Mouse (Mus musculus) lung, postnatal 25 days (tissue): ENCODE data around the gene Wdr5b.
"Not testable (repeated sequence)": the region's sequence is repeated elsewhere in the genome, so short reads cannot be mapped to it uniquely, and the experiment has no call there.

Source experiments
- DNase-seq: peaks from one replicate; pipeline ENCODE4 v3.0.0; 2022; ENCODE audit warnings: low spot score

Wdr5b gene

DNA sequence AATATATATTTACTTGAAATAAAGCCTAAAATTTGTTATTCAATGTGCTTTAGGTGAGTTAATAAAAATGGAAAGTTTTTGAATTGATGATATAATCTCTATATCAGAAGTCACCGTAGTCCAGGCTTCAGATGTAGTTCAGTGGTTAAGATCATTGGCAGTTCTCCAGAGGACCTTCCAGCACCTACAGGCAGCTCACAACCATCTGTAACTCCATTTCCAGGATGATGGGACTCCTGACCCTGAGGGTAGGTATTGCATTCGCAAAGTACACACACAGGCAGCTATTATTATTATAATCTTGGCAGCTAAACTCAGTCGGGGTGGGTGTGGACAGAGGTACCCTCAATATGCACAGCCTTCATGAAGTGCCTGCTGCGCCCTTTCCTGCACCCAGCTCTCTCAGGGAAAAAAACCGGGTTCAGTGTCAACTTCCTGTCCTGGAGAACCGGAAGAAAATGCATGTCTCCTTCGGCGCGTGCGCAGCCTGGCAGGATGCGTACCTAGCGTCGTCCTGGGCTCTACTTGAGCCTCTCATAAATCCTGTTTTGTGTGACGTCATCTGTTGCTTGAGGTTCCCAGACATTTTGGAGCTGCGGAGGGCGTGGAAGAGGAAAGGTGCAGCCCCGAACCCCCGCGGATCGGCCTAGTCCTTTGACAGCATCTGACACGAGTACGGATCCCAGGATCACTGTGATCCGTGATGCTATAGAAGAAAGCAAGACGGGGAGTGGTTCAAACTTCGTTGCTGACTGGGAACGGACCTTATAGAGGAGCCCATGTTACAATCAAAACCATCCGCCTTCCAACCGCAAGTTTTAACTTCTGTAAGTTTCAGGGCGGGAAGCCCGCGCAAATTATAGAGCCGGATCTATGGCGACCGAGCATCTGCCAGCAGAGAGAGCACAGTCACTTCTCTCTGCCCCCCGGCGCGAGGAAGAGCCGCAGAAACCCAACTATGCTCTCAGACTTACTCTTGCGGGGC is at the start of gene Wdr5b:
Gene Wdr5b, plus strand, starts transcription at position 551 of the 985 bp plus-strand sequence.
- peak; percentile 97 for DNase-seq

DNA sequence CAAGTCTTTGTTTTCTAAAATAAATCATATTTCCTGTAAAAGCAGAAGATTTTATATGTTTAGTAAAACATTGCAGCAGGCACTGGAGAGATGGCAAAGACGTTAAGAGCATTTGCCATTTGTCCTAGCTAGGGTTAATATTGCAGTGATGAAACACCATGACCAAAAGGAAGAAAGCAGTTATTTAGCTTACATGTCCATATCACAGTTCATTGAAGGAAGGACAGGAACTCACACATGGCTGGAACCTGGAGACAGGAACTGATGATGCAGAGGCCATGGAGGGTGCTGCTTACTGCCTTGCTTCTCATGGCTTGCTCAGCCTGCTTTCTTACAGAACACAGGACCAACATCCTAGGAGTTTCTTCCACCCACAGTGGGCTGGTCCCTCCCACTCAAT is 48.6 kb upstream of the Wdr5b start:
- DNase-seq = no peak

DNA sequence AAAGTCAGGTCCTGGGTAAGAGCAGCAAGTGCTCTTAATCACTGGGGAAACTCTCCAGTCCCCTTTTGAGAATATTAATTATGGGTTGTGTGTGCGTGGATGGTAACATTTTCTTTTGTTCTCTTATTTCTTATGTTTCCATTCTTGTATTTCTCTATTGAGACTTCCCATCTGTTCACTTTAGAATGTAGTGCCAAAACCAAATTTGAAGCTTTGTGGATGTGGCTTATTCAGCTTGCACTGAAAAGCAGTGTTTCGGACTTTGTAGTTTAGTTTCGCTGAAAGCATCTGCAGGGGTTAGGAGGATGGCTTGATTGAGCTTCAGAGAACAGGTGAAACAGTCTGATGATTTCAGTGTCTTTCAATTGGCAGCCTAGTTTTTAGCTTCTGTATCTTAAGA is 47.7 kb upstream of the Wdr5b start:
- no peak for DNase-seq

DNA sequence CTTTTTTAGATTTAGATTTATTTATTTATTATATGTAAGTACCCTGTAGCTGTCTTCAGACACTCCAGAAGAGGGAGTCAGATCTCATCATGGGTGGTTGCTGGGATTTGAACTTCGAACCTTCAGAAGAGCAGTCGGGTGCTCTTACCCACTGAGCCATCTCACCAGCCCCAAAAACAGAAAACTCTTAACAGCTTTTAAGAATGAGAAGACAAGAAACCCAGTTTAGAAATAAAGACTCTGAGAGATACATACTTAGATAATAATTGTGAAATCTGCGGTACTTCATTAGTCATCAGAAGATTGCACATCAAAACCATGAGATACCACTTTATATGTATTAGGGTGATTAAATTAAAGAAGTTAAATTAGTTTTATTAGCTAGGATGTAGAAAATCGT is 42.1 kb upstream of the Wdr5b start:
- not testable (repeated sequence) for DNase-seq

DNA sequence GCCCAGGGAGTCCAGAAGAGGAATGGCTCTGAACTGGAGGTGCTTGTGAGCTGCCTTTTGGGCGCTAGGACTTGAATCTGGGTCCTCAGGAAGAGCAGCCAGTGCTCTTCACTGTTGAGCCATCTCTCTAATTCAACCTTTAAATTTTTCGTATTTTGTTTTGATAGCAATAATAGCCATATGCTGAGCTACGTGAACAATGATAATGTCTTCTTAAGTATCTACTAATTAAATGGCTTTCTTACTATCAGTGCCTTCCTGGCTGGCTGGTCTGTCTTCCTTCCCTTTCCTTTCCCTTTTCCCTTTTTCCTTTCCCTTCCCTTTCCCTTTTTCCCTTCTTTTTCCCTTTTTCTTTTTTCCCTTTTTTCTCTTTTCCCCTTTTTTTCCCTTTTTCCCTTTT is 32.6 kb upstream of the Wdr5b start:
- no peak for DNase-seq

DNA sequence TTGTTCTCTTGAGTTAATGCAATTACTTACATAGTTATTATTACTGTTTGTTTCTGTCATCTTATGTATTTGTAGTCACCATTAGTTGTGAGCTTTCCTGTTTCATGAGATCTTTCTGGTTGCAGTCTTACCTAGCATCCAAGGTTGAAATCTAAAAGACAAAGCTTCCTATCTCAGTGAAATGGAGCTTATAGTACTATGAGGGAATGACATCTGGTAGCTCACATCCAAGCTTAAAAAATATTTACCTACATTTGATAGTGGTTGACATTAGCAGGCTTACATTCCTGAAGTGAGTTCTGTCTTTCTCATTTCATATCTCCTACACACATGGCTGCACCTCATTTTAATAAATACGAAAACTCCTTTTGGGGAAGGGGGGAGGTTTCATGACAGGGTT is 24.7 kb upstream of the Wdr5b start:
- DNase-seq = no peak

DNA sequence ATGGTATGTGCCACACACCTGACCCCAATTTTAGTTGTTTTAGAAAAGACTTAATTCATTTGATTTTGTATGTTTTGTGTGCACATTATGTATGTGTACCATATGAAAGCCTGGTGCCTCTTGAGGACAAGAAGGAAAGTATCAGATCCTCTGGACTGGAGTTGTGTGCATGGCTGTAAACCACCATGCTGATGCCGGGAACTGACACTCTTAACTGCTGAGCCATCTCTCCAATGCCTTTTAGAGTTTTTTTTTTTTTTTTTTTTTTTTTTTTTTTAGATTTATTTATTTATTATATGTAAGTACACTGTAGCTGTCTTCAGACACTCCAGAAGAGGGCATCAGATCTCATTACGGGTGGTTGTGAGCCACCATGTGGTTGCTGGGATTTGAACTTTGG is 12.9 kb upstream of the Wdr5b start:
- not testable (repeated sequence) for DNase-seq

DNA sequence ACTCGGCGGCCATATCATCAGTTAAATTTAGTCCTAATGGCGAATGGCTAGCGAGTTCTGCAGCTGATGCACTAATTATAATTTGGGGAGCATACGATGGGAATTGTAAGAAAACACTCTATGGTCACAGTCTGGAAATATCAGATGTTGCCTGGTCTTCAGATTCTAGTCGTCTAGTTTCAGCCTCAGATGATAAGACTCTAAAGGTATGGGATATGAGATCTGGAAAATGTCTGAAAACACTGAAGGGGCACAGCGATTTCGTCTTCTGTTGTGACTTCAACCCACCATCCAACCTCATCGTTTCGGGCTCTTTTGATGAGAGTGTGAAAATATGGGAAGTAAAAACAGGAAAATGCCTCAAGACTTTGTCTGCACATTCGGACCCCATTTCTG is 633 bp downstream of the Wdr5b start:
- no peak for DNase-seq

DNA sequence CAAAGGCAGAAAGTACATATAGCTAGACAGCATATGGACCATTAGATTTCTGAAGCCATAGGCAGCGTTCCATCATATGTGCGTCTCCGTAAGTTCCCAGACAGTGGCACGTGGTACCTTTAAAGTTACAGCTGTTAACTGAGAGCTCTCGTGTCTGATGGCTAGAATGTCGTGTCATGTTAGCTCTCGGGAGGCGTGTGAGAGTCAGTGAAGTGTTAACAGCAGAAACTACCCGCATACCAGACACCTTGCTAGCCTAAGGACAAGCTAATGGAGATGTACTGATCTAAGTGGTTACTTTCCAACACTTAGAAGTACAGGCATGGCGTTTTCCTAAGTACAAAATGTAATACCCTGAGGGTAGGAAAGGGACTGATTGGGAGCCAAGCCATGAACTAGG is 2.1 kb downstream of the Wdr5b start:
- DNase-seq = no peak

DNA sequence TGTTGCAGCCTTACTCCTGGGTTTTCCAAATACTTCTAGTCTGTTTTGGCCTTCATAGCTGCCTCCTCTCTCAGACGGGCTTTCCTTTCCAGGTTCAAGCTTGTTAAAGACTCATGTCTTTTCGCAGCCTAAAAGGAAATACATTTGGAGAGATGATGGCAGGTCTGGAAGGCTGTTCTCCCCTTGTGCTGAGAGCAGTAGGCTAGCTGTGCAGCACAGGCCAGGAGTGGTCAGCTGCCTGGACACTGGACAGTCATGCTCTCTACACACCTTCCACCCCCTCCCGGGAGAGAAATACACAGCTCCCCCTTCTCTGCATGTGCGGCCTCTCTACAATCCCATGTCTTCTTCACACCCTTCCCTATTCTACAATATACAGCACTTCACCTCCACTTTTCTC is 3.0 kb downstream of the Wdr5b start:
- no peak for DNase-seq

DNA sequence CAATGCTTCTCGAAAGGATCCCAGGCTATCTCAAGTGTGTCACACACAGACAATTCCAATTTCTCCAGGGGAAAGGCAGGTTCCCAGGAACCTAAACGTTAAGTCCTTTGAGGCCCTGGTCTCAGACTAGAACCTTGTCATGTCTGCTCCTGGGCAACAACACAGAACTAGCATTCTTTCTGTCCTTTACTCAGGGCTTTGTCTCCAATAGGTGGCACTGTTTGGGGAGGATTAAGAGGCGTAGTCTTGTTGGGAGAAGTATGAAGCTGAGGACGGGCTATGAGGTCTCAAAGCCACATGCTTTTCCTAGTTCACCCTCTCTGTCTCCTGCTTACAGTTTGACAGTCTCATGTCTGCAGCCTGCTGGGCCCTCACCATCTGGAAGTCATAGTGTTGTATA is 6.5 kb downstream of the Wdr5b start:
- no peak for DNase-seq

DNA sequence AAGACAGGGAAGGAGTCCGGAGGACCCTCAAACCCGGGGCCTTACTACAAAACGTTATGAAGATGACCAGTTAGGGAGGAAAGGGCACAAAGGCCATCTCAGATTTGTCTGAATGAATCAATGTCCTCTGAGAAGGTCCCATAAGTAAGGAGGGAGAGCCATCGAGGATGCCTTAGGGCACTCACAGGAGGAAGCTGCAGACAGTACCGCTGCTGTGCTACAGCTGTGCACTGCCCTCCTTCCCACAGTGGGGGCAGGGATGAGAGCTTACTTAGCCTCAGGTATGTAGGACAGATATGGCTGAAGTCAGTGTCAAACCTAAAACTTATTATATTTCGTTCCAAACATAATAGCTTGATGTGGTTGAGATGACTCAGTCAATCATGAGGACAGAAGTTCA is 10.5 kb downstream of the Wdr5b start:
- no peak for DNase-seq

DNA sequence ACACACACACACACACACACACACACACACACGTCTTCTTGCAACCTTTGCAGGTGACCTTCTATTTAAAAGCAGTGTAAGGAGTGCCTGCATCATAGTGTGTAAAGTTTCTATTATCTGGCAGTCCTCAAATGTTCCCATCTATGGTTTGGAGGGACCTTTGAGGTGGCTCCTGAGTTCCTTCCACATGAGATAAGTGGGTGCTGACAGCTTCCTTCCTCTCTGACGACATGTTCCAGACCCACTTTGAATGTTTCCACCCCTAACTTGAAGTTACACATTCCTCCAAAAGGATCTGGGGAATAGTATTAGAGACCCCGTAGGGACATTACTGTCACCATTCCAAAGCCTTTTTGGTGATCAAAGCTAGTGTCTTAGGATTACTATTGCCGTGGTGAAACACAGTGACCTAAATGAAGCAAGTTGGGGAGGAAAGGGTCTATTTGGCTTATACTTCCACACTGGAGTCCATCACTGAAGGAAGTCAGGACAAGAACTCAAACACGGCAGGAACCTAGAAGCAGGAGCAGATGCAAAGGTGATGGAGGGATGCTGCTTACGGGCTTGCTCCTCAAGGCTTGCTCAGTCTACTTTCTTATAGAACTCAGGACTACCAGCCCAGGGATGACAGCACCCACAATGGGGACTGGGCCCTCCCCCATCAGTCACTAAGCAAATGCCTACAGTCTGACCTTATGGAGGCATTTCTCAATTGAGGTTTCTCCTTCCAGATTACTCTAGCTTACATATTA is 12.7 kb downstream of the Wdr5b start:
- no peak for DNase-seq

DNA sequence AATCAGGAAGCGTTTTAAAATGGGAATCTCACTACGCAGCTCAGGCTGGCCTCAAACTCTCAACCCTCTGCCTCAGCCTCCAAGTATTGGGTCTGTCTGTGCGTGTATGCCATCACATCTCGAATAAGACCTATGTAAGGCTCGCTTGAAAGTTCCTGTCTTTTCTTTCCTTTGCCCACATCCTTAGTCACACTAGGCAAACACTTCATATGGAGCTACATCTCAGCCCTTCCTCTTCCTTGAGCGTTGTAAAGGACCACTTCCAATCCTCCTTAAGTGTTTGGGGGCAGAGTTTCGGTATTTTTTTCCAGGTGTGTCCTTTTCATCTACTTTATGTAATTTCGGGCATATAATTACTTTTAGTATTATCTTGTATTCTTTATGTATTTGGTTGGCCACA is 13.9 kb downstream of the Wdr5b start:
- DNase-seq = no peak

DNA sequence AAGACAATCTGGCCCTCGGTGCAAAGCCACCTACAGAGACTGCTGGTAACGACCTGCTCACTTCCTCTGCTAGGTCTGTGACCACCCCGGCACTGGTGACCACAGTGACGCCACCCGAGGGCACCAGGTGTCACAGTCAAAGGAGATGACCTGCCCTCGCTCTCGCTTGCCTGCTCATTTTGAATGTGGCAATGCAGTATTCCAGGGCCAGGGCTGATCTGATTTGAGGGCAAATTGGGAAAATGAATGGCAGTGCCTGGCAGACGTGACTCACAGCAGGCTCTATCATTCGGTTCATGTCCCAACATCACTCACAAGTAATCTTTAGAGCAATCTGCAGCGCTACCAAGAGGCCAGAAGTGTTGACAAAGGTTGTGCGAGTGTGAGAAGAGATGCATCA is 15.4 kb downstream of the Wdr5b start:
- DNase-seq = no peak

DNA sequence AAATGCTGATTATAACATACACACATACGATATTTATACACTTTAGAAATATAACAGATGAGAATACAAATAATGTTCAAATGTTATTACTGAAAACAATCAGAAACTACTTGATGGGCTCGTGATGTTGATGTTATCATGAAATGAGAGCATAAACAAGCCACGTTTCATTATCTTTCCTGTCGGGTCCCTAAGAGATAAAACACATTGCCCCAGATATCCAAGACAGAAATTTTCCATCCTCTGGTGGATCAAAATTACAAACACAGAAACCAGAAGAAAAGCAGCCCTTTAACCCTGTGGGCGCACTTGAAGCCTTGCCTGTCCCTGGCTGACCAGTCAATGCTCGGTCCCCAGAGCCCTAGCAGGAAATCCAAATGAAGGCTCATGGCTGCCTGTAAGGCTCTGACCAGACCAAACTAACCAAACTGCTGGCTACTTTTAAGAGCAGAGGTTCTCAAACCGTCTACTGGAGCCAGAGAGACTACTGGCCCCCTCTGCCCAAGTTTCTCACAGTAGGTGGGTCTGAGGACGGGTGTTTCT is 17.0 kb downstream of the Wdr5b start:
- no peak for DNase-seq

DNA sequence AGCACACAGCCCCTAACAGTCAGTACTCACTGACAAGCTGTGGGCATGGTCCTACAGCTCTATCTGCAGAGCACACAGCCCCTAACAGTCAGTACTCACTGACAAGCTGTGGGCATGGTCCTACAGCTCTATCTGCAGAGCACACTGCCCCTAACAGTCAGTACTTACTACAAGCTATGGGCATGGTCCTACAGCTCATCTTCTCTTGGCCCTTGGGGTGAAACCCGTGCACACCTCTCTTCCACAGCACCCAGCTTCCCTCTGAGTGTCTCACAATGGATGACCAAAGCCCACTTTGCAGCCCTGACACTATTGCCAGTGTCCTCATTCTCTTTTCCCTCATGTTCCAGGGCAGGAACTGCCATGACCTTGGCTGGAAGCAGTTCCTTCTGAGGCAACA is 21.5 kb downstream of the Wdr5b start:
- not testable (repeated sequence) for DNase-seq

DNA sequence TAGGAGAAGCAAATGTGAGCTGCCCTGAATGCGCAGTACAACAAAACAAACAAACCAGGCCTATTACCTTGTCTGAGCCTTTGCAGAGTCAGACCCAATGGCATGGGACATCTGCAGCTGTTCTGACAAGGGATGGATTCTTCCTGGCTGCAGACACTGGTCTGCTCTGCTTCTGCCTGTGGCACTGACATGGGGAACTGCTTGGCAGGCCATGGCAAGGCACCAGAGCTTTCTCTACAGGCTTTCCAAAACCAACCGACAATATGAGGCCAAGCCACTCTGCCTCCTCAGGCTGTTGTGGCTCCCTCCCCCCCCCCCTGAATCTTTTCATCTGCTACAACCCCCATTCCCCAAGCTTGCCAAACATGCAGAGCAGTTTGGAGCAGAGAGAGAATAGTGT is 22.3 kb downstream of the Wdr5b start:
- no peak for DNase-seq

DNA sequence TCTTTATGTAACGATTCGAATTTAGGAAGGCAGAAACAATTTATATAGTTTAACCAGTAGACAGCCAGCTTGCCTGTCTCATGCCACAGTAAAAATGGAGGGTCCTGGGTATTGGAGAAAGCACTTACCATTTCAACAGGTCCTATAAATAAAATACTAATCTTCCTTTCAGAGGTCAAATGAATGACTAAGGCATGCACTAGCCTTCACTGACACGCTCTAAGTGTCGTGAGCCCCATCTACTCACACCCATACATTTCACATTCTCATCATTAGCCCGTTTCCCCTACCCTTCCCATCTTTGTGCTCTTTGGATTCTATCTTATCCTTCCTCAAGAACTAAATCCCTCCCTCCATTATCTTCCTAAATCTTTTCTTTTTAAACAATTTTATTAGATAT is 23.9 kb downstream of the Wdr5b start:
- no peak for DNase-seq

DNA sequence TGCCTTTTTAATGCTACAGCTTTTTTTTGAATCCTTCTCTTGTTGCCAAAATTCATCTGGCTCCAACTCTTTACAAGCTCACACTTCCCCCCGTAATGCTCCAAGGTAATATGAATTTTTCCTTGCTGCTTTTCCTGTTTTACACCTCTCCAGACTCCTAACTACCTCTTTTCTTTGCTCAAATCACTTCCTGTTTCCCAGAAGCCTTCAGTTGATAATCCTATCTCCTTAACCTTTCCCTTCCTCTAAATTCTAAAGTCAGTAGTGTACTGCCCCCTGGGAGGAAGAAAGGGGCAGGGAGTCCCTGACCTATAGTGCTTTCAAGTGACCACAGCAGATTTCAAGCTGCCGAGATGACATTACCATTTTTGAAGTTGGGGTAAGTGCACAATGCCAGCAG is 26.7 kb downstream of the Wdr5b start:
- DNase-seq = no peak

DNA sequence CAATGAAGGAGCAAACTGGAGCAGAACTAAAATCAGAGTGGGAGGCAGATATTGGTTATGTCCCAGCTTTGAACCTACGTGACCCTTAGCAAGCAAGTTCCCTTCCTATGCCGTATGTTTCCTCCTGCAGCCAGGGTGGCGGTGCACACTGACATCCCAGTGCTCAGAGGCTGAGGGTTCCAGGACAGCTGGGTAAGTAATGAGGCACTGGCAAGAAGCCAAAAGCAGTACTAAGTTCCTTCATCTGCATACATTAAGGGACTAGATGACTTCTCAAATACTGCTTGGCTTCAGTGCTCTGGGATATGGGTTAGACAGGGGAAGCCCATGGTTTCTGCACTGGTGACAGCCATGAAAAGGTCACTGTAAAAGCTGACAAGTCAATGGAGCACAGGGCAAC is 27.4 kb downstream of the Wdr5b start:
- DNase-seq = no peak

DNA sequence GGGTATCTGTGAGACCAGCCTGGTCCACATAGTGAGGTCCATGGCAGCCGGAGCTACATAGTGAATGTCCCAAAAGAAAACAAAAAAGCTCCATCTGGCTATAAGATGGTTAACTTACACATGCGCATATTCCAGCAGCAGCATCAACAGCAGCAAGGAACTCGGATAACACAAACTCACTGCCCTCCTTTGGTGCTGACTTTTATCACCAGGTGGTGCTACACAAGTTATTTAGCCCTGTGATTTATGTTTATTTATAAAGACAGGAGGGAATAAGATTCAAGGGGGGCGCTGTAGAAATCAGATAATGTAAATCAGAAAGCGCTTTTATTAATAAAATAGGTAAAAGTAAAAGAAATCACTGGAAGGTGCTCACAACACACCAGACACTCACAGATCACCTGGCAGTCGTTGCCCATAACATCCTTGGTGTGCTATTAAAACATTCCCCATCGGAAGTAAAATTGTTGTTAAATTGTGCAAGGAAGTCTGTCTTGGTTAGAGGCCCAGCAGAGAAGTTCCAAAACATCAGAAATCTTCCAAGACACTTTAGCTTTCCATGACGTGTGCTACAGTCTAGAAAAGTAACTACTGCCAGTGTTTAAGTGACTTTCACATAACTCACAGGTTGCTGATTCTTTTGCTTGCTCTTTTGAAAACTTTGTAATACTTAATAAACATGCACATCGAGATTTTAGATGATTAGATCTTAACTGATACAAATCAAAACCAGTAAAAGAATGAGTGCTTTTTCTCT is 29.0 kb downstream of the Wdr5b start:
- no peak for DNase-seq
